Mouse (Mus musculus) cerebellum, adult 2 months (tissue): ENCODE results near the gene Igf2r.

Experiments
- CTCF ChIP-seq: fragments of 200-500 bp; IDR thresholded peaks from 2 replicates; pipeline ENCODE4 v1.5.1; 2011; ENCODE audit warnings: low read depth, mild to moderate bottlenecking, control low read depth, low read length, moderate library complexity, borderline replicate concordance; ENCODE audit not compliant: insufficient read depth
- POLR2A ChIP-seq: fragments of 200-500 bp; IDR thresholded peaks from 2 replicates; pipeline ENCODE4 v1.6.1; 2011; ENCODE audit warnings: low read length, control low read depth, borderline replicate concordance; ENCODE audit not compliant: insufficient read depth

GRCm38 (mm10) chr17:12759646-12760074 is 9.8 kb downstream of the Igf2r start:
- TF ChIP-seq POLR2A (no peak), CTCF (no peak)
